Mouse (Mus musculus): ENCODE measurements around the gene Fanci. TPM values are rescaled to one million over a fixed set of nuclear protein-coding genes. Genes with fewer than 3 reads are reported as not detected.

Fanci gene
- total and polyA plus RNA-seq, 2 experiments from 2014 or later, result 1.7 to 6.1 TPM

DNA sequence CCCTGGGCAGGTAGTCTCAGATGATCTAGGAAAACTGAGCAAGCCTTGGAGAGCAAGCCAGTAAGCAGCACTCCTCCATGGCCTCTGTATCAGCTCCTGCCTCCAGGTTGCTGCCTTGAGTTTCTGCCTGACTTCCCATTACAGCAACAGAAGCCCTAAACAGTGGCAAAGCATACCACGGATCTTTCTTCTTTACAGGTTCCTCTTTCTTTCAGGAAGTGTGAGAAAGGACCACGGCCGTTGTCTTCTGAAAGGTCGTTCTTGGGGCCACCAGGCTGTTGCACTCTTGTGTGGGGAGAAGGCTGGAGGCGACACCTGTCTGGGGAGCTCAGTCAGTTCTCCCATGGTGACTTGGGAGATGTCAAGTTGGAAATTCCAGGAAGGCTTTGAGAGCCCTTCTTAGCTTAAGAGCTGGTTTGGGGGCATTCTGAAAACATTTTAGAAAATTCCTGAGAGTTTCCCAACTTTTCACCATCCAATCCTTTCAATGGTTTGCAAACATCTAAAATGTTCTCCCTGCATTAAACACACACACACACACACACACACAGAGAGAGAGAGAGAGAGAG lies 83.2 kb downstream of the Fanci start:
- no peaks in the 10 kb centered on the region for H3K4me1 ChIP-seq (ENCODE audit: control insufficient read depth, insufficient read depth)
- no peaks in the 10 kb centered on the region for H3K27me3 ChIP-seq (ENCODE audit: control insufficient read depth, insufficient read depth, low read length)
- H3K9ac ChIP-seq (replicated peaks; ENCODE audit: low read depth, low read length), result no peak overlapping the region
- H3K27ac ChIP-seq (ENCODE audit: low read depth), result no peak overlapping the region
- no peaks in the 10 kb centered on the region for H3K9me3 ChIP-seq (replicated peaks; ENCODE audit: control insufficient read depth, low read length)
- 62% methylated on average over 5 of the region's 5 CpGs for WGBS
- ATAC-seq (ENCODE audit: insufficient read depth, low read depth) (no peak), DNase-seq (ENCODE audit: low spot score) (no peak)
- no peak overlapping the region for H3K4me2 ChIP-seq (ENCODE audit: low read depth, low read length)
- TF ChIP-seq CTCF (IDR thresholded peaks at IDR 0.05; ENCODE audit: low read depth) (no peak), EP300 (IDR thresholded peaks at IDR 0.05; ENCODE audit: low read depth) (no peak)
- no peak overlapping the region for H3K4me3 ChIP-seq (ENCODE audit: low read depth, low read length)
- H3K36me3 ChIP-seq (replicated peaks; ENCODE audit: control insufficient read depth, insufficient read depth, low read length), result no peaks in the 10 kb centered on the region

DNA sequence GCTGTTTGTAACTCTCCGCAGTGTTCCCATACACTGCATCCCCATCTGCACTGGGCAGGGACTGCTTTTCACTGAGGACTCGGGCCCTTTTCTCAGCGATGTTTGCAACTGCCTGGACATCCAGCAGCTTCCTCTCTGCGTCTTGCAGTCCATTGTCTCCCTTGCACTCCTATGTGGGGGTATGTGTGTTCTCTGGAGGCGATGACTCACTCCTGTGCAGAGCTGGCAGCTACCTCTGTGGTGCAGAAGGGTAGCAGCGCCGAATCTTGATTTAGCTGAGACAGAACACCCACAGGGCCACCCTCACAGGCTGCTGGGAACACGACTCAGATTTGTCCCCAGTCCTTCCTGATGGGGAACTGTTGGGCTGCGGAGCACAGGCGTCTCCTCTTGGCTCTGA lies 94.8 kb downstream of the Fanci start:
- H3K9me3 ChIP-seq (replicated peaks; ENCODE audit: control insufficient read depth, low read length), result no peaks in the 10 kb centered on the region
- no peak overlapping the region for H3K27ac ChIP-seq (ENCODE audit: low read depth)
- DNase-seq (ENCODE audit: low spot score) (no peak), ATAC-seq (ENCODE audit: insufficient read depth, low read depth) (no peak)
- H3K4me1 ChIP-seq (ENCODE audit: control insufficient read depth, insufficient read depth), result no peaks in the 10 kb centered on the region
- H3K36me3 ChIP-seq (replicated peaks; ENCODE audit: control insufficient read depth, insufficient read depth, low read length), result no peaks in the 10 kb centered on the region
- no peaks in the 10 kb centered on the region for H3K27me3 ChIP-seq (ENCODE audit: control insufficient read depth, insufficient read depth, low read length)
- TF ChIP-seq EP300 (IDR thresholded peaks at IDR 0.05; ENCODE audit: low read depth) (no peak), CTCF (IDR thresholded peaks at IDR 0.05; ENCODE audit: low read depth) (no peak)
- H3K9ac ChIP-seq (replicated peaks; ENCODE audit: low read depth, low read length), result no peak overlapping the region
- no peak overlapping the region for H3K4me2 ChIP-seq (ENCODE audit: low read depth, low read length)
- 32% methylated on average over 10 of the region's 10 CpGs for WGBS
- H3K4me3 ChIP-seq (ENCODE audit: low read depth, low read length), result no peak overlapping the region

DNA sequence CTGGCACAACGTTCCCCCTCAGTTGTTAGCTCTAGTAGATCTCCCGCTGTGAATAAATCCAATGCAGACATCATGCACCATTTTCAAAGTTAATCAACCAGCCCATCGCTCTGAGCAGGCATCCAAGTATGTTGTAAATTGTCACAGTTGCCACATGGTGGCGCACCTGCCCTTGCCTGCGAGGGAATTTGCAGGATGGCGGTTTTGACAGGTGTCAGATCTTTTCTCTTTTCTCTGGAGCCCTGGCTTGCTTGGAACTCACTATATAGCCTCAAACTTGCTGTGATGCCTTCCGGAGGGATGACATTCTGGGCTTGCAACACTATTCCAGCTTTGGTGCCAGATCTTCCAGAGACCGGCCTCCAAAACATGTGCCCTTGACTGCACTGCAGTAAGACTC lies 102.2 kb downstream of the Fanci start:
- H3K4me3 ChIP-seq (ENCODE audit: low read depth, low read length), result no peak overlapping the region
- H3K4me1 ChIP-seq (ENCODE audit: control insufficient read depth, insufficient read depth), result no peaks in the 10 kb centered on the region
- no peak overlapping the region for H3K27ac ChIP-seq (ENCODE audit: low read depth)
- TF ChIP-seq EP300 (IDR thresholded peaks at IDR 0.05; ENCODE audit: low read depth) (no peak), CTCF (IDR thresholded peaks at IDR 0.05; ENCODE audit: low read depth) (peak; percentile 86)
- peaks cover 61% of the 10 kb centered on the region for H3K27me3 ChIP-seq (ENCODE audit: control insufficient read depth, insufficient read depth, low read length)
- no peak overlapping the region for H3K9ac ChIP-seq (replicated peaks; ENCODE audit: low read depth, low read length)
- ATAC-seq (ENCODE audit: insufficient read depth, low read depth), result no peak
- no peaks in the 10 kb centered on the region for H3K36me3 ChIP-seq (replicated peaks; ENCODE audit: control insufficient read depth, insufficient read depth, low read length)
- no peak for DNase-seq (ENCODE audit: low spot score)
- WGBS, result 10% methylated on average over 8 of the region's 8 CpGs
- H3K4me2 ChIP-seq (ENCODE audit: low read depth, low read length), result no peak overlapping the region
- no peaks in the 10 kb centered on the region for H3K9me3 ChIP-seq (replicated peaks; ENCODE audit: control insufficient read depth, low read length)

DNA sequence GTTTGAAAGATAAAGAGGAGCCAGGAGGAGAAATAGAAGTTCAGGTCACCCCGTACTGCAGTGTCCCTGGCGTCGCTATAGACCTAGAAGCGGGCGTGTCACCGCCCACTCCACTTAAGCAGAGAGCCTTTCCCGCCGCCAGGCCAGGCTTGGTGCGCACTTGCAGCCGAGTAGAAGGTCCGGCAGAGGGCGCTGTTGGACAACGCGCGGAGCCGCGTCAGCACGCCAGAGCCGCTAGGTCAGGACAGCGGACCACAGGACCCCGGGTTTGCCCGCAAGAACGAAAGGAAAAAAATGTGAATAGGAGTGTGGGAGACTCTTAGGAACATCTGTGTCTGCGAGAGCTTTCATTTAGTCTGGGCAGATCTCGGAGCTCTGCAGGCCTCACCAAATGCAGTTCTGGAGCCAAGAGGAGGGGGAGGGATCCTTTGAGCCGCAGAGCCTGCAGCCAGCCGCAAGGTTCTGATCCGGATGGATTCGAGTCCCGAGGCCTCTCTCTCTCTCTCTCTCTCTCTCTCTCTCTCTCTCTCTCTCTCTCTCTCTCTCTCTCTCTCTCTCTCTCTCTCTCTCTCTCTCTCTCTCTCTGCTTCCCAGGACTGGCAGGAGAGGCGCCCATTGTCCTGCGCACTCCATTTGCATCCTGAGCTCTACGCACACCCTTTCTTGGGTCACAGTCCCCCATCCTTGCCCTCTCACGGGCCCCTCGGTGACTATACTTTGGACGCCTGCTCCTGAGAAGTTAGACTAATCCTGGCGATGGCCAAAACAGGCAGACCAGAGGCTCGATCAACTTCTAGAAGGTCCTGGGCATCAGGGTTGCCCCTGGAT lies 104.5 kb downstream of the Fanci start:
- H3K4me2 ChIP-seq (ENCODE audit: low read depth, low read length), result peak overlapping the region; percentile 52
- TF ChIP-seq CTCF (IDR thresholded peaks at IDR 0.05; ENCODE audit: low read depth), result peak; percentile 97
- TF ChIP-seq EP300 (IDR thresholded peaks at IDR 0.05; ENCODE audit: low read depth), result no peak
- peak overlapping the region; percentile 27 for H3K4me3 ChIP-seq (ENCODE audit: low read depth, low read length)
- H3K36me3 ChIP-seq (replicated peaks; ENCODE audit: control insufficient read depth, insufficient read depth, low read length), result no peaks in the 10 kb centered on the region
- DNase-seq (ENCODE audit: low spot score) (peak; percentile 67), ATAC-seq (ENCODE audit: insufficient read depth, low read depth) (peak; percentile 77; the same call in 1 of the 2 replicates)
- H3K9ac ChIP-seq (replicated peaks; ENCODE audit: low read depth, low read length), result no peak overlapping the region
- H3K4me1 ChIP-seq (ENCODE audit: control insufficient read depth, insufficient read depth), result no peaks in the 10 kb centered on the region
- no peaks in the 10 kb centered on the region for H3K9me3 ChIP-seq (replicated peaks; ENCODE audit: control insufficient read depth, low read length)
- peaks cover 84% of the 10 kb centered on the region for H3K27me3 ChIP-seq (ENCODE audit: control insufficient read depth, insufficient read depth, low read length)
- 2% methylated on average over 38 of the region's 38 CpGs for WGBS
- H3K27ac ChIP-seq (ENCODE audit: low read depth), result no peak overlapping the region

DNA sequence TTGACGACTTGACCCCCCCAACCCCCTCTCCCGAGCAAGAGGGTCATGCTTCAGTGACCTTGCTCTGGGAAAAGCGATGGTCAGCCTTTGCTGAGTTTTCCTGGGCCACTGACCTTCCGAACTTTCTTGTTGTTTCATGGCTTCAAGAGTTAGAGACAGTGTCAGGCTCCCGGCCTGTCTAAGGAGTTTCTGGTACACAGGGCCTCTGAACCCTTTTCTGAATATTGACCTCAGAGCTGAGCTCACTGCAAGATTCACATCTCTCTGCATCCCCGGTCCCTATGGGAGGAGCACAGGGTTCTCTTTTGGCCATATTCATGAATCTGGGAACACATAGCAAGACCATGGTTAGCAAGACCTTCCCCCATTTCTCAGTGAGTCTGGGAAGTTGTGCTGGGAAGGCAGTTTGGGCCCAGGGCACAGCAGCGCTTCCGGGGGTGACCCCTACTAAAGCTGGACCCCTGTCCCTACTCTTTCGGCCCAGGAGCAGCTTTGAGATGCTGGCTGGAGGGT lies 105.1 kb downstream of the Fanci start:
- Histone ChIP-seq H3K4me2 (ENCODE audit: low read depth, low read length) (no peak overlapping the region), H3K9ac (replicated peaks; ENCODE audit: low read depth, low read length) (no peak overlapping the region), H3K27me3 (ENCODE audit: control insufficient read depth, insufficient read depth, low read length) (peaks cover 91% of the 10 kb centered on the region), H3K4me3 (ENCODE audit: low read depth, low read length) (no peak overlapping the region), H3K4me1 (ENCODE audit: control insufficient read depth, insufficient read depth) (no peaks in the 10 kb centered on the region), H3K36me3 (replicated peaks; ENCODE audit: control insufficient read depth, insufficient read depth, low read length) (no peaks in the 10 kb centered on the region), H3K9me3 (replicated peaks; ENCODE audit: control insufficient read depth, low read length) (no peaks in the 10 kb centered on the region), H3K27ac (ENCODE audit: low read depth) (no peak overlapping the region)
- no peak for DNase-seq (ENCODE audit: low spot score)
- TF ChIP-seq CTCF (IDR thresholded peaks at IDR 0.05; ENCODE audit: low read depth) (no peak), EP300 (IDR thresholded peaks at IDR 0.05; ENCODE audit: low read depth) (no peak)
- no peak for ATAC-seq (ENCODE audit: insufficient read depth, low read depth)
- WGBS, result 11% methylated on average over 9 of the region's 9 CpGs

Data from heart, postnatal 0 days (tissue).